Mouse (Mus musculus): ENCODE data around the gene Med21.

GRCm38 (mm10) chr6:146634759-146635606, 7.4 kb upstream of the Med21 start:
- TF ChIP-seq MAFK (IDR thresholded peaks at IDR 0.05; ENCODE audit: insufficient read depth, low read depth, low read length) (no peak), ZC3H11A (IDR thresholded peaks at IDR 0.05; ENCODE audit: borderline replicate concordance, low read depth, low read length) (no peak), HCFC1 (IDR thresholded peaks at IDR 0.05; ENCODE audit: borderline replicate concordance, insufficient read depth, low read length) (no peak), CHD2 (IDR thresholded peaks at IDR 0.05; ENCODE audit: low read depth, low read length) (0 out of 2 replicates have a peak, but pooled peaks have one; percentile 38)

Data from ES-E14 (cell line).